Mouse (Mus musculus) neural tube, embryonic 10.5 days (tissue): ENCODE measurements around the gene Ptpdc1.

Experiments used
- DNase-seq: peaks from one replicate; pipeline ENCODE4 v3.0.0-alpha.2; 2017; ENCODE audit warnings: low spot score; ENCODE audit errors: extremely low spot score

Gene Ptpdc1

GRCm38 (mm10) chr13:48625433-48626184 is at the start of gene Ptpdc1:
Gene Ptpdc1, minus strand, starts transcription at chr13:48625664.
- peak; percentile 99 for DNase-seq

GRCm38 (mm10) chr13:48674609-48675008 is 49.1 kb upstream of the Ptpdc1 start:
- DNase-seq: no peak

DNA sequence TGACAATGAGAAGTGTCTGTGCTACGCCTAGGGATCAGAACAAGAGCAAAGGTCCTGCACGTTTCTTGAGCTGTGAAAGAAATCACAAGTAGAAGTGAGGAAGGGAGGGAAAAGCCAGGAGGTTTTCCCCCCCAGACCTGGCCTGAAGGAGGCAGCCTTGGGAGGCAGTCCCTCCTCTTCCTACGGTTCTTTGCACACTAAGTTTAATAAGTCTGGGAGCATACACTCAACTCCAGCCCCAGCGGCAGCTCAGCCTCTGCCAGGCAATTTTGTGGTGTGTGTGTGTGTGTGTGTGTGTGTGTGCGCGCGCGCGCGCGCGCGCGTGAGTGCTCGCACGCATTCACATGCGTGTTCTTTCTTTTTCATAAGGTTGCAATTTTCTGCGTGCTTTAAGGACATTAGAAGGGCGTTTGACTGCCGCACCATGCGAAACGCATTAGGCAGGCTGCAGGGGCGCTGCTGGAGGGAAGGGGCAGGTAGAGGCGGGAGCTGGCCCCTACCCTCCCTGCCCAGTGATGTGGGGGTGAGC is 46.9 kb upstream of the Ptpdc1 start:
- DNase-seq: no peak

- DNase-seq: peak; percentile 66
These were observed 43.6 kb upstream of the Ptpdc1 start for GRCm38 (mm10) chr13:48668976-48669534.

- DNase-seq: peak; percentile 44
These were observed 42.9 kb upstream of the Ptpdc1 start for GRCm38 (mm10) chr13:48668091-48668975.

DNA sequence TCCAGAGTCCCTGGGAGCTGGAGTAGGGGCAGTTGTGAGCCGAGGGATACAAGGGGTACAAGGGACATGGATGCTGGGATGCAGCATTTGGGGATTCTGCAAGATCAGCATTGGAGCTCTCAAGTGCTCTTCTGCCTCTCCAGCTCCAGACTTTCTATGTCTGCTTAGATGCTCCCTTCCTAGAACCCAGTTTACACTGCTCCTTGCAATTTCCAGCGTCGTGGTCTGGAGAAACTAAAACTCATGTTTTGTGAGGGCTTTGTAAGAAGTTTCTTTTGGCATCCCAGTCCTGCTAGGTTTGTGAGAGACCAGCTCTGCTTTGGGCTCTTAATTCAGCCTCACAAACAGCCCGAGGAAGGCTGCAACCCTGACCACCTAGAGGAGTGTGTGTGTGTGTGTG is 42.0 kb upstream of the Ptpdc1 start:
- peak; percentile 31 for DNase-seq

DNA sequence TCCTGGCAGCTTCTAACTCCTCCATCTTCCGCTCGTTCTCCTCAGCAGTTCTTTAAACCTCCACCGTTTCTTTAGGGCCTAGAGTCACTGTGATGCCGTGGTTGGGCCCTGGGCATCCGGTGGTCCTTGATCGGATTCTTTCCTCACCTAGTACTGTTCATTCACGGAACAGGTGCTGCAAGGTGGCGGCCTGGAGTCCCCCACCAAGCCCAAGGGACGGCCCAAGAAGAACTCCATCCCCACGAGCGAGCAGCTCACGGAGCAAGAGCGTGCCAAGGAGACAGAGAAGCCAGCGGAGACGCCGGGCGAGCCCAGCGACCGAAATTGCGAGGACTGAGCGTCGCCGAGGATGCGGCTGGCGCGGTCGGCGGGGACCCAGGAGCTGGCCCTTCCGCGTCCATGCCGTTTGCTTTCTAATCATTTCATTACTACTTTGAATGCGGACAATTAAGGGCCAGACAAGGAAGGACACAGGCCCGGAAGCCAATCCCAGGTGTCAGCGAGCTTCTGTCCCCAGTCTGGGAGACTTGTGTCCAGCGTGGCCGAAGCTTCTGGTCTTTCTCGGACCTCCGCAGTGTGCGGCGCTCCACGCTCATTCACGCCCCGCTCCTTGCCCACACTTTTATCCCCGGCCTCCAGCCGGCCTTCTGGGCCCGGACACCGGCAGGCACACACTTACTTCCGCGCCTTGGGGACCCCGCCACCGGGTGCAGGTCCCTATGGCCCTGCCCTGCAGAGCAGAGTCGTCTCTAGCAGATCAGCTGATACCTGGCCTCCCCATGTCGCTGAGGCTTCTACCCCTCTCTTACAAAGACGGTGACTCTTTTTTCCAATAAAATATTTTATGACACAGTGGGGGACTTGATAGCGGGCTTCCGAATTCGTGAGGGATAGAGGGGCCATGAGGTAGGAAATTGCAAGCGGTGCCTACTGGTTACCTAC is 40.5 kb upstream of the Ptpdc1 start:
- peak; percentile 63 for DNase-seq

DNA sequence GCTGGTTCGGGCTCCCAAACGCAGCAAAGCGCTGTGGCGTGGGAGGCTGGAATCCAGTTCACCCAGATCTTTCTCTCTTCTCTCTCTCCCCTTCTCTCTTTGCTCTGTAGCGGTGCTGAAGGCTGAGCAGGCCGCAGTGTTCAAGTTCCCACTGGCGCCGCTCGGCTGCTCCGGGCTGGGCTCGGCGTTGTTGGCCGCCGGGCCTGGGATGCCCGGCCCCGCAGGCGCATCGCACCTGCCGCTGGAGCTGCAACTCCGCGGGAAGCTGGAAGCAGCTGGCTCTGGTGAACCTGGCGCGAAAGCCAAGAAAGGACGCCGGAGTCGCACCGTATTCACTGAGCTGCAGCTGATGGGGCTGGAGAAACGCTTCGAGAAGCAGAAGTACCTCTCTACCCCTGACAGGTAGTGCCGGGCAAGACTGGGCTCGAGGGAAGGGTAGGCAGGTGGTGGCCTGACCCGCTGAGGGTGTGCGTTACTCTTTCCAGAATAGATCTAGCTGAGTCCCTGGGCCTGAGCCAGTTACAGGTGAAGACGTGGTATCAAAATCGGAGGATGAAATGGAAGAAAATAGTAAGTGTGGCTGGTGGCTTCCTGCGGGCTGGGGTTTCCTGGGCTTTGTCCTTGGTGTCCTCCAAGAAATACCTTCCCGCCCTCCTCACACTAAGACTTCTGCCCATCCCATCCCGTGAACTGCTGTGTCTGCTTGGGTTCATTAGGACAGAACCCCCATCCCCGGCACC is 39.6 kb upstream of the Ptpdc1 start:
- DNase-seq: peak; percentile 64

- DNase-seq: peak; percentile 64
These were observed 38.5 kb upstream of the Ptpdc1 start for GRCm38 (mm10) chr13:48663988-48664339.

GRCm38 (mm10) chr13:48663211-48663987 is 37.9 kb upstream of the Ptpdc1 start:
- peak; percentile 73 for DNase-seq

- DNase-seq: peak; percentile 63
These were observed 37.1 kb upstream of the Ptpdc1 start, which contains the start of gene Barx1 for GRCm38 (mm10) chr13:48662431-48663143. Gene Barx1, plus strand, starts transcription at chr13:48662998.

GRCm38 (mm10) chr13:48661561-48661960 is 36.1 kb upstream of the Ptpdc1 start:
- DNase-seq: no peak

- DNase-seq: no peak
These were observed 35.3 kb upstream of the Ptpdc1 start for GRCm38 (mm10) chr13:48660741-48661140.

DNA sequence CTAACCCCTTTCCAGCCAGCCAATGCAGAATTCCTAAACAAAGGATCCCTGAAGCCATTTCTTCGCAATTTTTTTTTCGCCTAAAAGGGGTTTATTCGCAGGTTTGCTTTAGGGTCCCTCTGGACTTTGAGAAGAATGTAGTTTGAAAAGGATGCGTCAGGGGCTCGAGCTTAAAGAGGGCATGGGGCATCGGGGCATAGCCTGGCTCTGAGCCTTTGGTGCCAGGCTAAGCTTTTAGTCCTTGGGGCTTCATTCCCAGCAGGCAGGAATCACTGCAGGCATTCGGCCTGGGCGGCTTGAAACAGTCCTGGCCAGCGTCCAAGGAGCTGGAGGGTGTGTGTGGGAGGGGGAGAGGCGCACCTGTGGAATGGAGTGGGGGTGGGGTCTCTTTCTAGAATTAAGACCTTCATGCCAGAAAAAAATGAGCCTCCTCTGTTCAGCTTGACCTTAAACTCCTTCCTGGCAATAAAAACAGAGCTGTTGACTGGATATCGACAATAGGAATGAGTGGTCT is 34.8 kb upstream of the Ptpdc1 start:
- DNase-seq: no peak

GRCm38 (mm10) chr13:48659254-48660220 is 34.1 kb upstream of the Ptpdc1 start:
- peak; percentile 71 for DNase-seq

- DNase-seq: peak; percentile 67
These were observed 33.3 kb upstream of the Ptpdc1 start for GRCm38 (mm10) chr13:48658588-48659253.

GRCm38 (mm10) chr13:48657791-48658190 is 32.3 kb upstream of the Ptpdc1 start:
- peak; percentile 29 for DNase-seq
